Mouse (Mus musculus): ENCODE results near the gene Nek7.

DNA sequence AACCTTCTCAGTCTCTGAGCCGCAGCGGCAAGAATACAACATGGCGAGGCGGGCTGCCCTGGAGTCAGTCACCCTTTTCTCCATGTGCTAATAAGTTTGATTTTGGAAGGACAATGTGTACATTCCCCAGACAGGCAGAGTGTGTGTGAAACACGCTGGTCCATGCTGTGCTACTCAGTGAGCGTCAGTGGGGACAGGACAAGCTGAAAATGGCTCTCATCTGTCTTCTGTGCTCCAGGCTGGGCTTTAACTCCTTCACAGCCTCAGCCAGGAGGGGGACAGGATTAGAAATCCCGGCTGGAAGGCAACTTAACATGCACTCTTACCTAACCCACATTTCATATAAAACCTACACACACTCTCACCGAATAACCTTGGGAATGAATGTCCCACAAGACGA is 120.5 kb downstream of the Nek7 start:
- TF ChIP-seq CTCF (IDR thresholded peaks at IDR 0.05; ENCODE audit: borderline replicate concordance, control insufficient read depth, extremely low read depth, insufficient read depth, low read length, poor library complexity) (no peak), POLR2A (IDR thresholded peaks at IDR 0.05; ENCODE audit: control insufficient read depth, extremely low read depth, insufficient read depth, low read length, poor library complexity) (no peak)

Data from thymus, adult 2 months (tissue).